In the genomic region with DNA sequence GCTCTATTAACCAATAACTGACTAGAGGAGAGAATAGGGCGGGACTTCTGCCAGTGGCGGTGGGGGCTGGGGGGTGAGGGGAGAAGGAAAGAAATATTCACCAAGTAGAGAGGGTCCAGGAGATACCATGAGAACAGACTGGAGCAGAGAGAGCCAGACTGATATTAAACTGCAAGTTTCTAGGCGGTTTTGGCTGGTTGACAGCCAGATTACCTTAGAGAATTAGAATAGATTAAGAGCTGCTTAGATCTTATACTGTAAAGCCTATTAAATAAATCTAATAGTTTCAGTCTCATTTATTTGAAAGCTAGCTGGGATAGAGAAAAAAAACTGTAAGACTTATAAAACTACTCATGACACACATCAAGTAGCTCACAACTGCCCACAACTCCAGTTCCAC, we compare ENCODE assay signal across 16 mouse cellular contexts.
"Had no signal": no experiment of that assay in that cellular context is flagged by ENCODE, and none has a peak within 500 bp of the region (broad histone marks: within the 10 kb centered on the region; RNA-seq: fewer than 3 reads in every experiment).

No protein-coding gene starts in this region.

- H3K27ac ChIP-seq: limb, embryonic 13.5 days; liver, embryonic 13.5 days; midbrain, embryonic 15.5 days; neural tube, embryonic 13.5 days; stomach, embryonic 15.5 days had no signal

- H3K4me2 ChIP-seq: limb, embryonic 13.5 days; liver, embryonic 13.5 days; midbrain, embryonic 15.5 days; neural tube, embryonic 13.5 days; stomach, embryonic 15.5 days had no signal

- H3K4me3 ChIP-seq: limb, embryonic 13.5 days; liver, embryonic 13.5 days; midbrain, embryonic 15.5 days; myocyte; neural tube, embryonic 13.5 days; stomach, embryonic 15.5 days had no signal

- ATAC-seq: intestine, embryonic 16.5 days; midbrain, embryonic 15.5 days had no signal

- H3K9ac ChIP-seq: limb, embryonic 13.5 days; liver, embryonic 13.5 days; midbrain, embryonic 15.5 days; neural tube, embryonic 13.5 days; stomach, embryonic 15.5 days had no signal

- H3K9me3 ChIP-seq: limb, embryonic 13.5 days; liver, embryonic 13.5 days; midbrain, embryonic 15.5 days; neural tube, embryonic 13.5 days; stomach, embryonic 15.5 days had no signal

- H3K36me3 ChIP-seq: limb, embryonic 13.5 days; liver, embryonic 13.5 days; midbrain, embryonic 15.5 days; neural tube, embryonic 13.5 days; stomach, embryonic 15.5 days had no signal

- H3K27me3 ChIP-seq: liver, embryonic 13.5 days; midbrain, embryonic 15.5 days; neural tube, embryonic 13.5 days; stomach, embryonic 15.5 days had no signal

- DNase-seq: kidney, postnatal 4 days; left cerebral cortex, postnatal 4 days; liver; liver, embryonic 13.5 days; lung, adult 2 months; lung, postnatal 14 days; lung, postnatal 4 days; right cerebral cortex, postnatal 25 days; spleen, adult 18-20 months; thymus, postnatal 25 days had no signal
